Mouse (Mus musculus) lung, embryonic 16.5 days (tissue): ENCODE results near the gene Yjefn3. TPM values are rescaled to one million over a fixed set of nuclear protein-coding genes. Genes with fewer than 3 reads are reported as not detected.

Experiments used
- ATAC-seq: fragments of 200-750 bp; cut with Nextera tagmentation; 2 replicates; pipeline ENCODE4 v1.8.0; 2017; ENCODE audit warnings: low read depth, mild to moderate bottlenecking, moderate library complexity
- H3K27ac ChIP-seq: fragments of 300-500 bp; sonication (generic); 2 replicates; pipeline ENCODE4 v1.5.1; 2014; ENCODE audit warnings: mild to moderate bottlenecking, control low read depth, low read length
- H3K27me3 ChIP-seq: fragments of 300-500 bp; sonication (generic); 2 replicates; pipeline ENCODE4 v1.6.1; 2014; ENCODE audit warnings: low read depth, low read length, mixed read lengths; ENCODE audit not compliant: control insufficient read depth, insufficient read depth
- H3K36me3 ChIP-seq: fragments of 300-500 bp; sonication (generic); 2 replicates; pipeline ENCODE4 v1.6.1; 2014; ENCODE audit warnings: low read length; ENCODE audit not compliant: control insufficient read depth, insufficient read depth
- H3K4me1 ChIP-seq: fragments of 300-500 bp; sonication (generic); replicated peaks from 2 replicates; pipeline ENCODE4 v1.6.1; 2014; ENCODE audit warnings: low read length, mixed read lengths; ENCODE audit not compliant: control insufficient read depth, insufficient read depth
- H3K4me2 ChIP-seq: fragments of 300-500 bp; sonication (generic); 2 replicates; pipeline ENCODE4 v1.6.1; 2014; ENCODE audit warnings: low read depth, low read length, control low read depth
- H3K4me3 ChIP-seq: fragments of 300-500 bp; sonication (generic); 2 replicates; pipeline ENCODE4 v1.5.1; 2014; ENCODE audit warnings: mild to moderate bottlenecking, low read length, control low read depth
- H3K9ac ChIP-seq: fragments of 300-500 bp; sonication (generic); 2 replicates; pipeline ENCODE4 v1.6.1; 2014; ENCODE audit warnings: low read length, control low read depth
- H3K9me3 ChIP-seq: fragments of 300-500 bp; sonication (generic); 2 replicates; pipeline ENCODE4 v1.6.1; 2016; ENCODE audit warnings: low read length; ENCODE audit not compliant: control insufficient read depth
- WGBS: fragments of 180-500 bp; shearing (Covaris S2); extraction: QIAGEN DNeasy Blood & Tissue Kit; methylation state at CpG from one replicate; pipeline ENCODE4 v1.1.7; 2014; 5-methylcytosine and 5-hydroxymethylcytosine counted together
- polyA plus RNA-seq: library from polyadenylated mRNA; unstranded; fragments of >200 nt; fragmentation: Nextera tagmentation; extraction: Ambion mirVana; gene quantifications from 2 replicates; pipeline ENCODE4 v1.2.1, GENCODE M21; 2015

Yjefn3 gene
- polyA plus RNA-seq, 1 experiment from 2014 or later: 4.1 TPM

GRCm38 (mm10) chr8:69877396-69877795 lies 25.1 kb downstream of the Yjefn3 start:
- Histone ChIP-seq H3K4me3 (no peak overlapping the region), H3K4me1 (peaks cover 1% of the 10 kb centered on the region; the same call in 1 of the 2 replicates), H3K27ac (no peak overlapping the region), H3K36me3 (no peaks in the 10 kb centered on the region), H3K9ac (no peak overlapping the region), H3K9me3 (peaks cover 2% of the 10 kb centered on the region; the same call in 1 of the 2 replicates), H3K27me3 (peaks cover 45% of the 10 kb centered on the region), H3K4me2 (no peak overlapping the region)
- ATAC-seq: no peak
- WGBS: 81% methylated on average over 4 of the region's 4 CpGs

- H3K27ac ChIP-seq: no peak overlapping the region
- peaks cover 2% of the 10 kb centered on the region; the same call in 1 of the 2 replicates for H3K9me3 ChIP-seq
- H3K27me3 ChIP-seq: peaks cover 40% of the 10 kb centered on the region
- no peak overlapping the region for H3K9ac ChIP-seq
- 63% methylated on average over 10 of the region's 10 CpGs for WGBS
- H3K4me1 ChIP-seq: no peaks in the 10 kb centered on the region; the same call in 1 of the 2 replicates
- H3K36me3 ChIP-seq: no peaks in the 10 kb centered on the region
- no peak for ATAC-seq
- no peak overlapping the region for H3K4me3 ChIP-seq
- H3K4me2 ChIP-seq: no peak overlapping the region
These were observed 25.5 kb downstream of the Yjefn3 start for GRCm38 (mm10) chr8:69876967-69877366.

- Histone ChIP-seq H3K4me2 (no peak overlapping the region), H3K36me3 (no peaks in the 10 kb centered on the region), H3K4me3 (no peak overlapping the region), H3K4me1 (no peaks in the 10 kb centered on the region), H3K27me3 (peaks cover 32% of the 10 kb centered on the region), H3K9me3 (no peaks in the 10 kb centered on the region), H3K27ac (no peak overlapping the region), H3K9ac (no peak overlapping the region)
- WGBS: 41% methylated on average over 10 of the region's 10 CpGs
- no peak for ATAC-seq
These were observed 26.4 kb downstream of the Yjefn3 start for GRCm38 (mm10) chr8:69876097-69876496.

GRCm38 (mm10) chr8:69874654-69875053 lies 27.9 kb downstream of the Yjefn3 start:
- H3K9me3 ChIP-seq: no peaks in the 10 kb centered on the region
- H3K36me3 ChIP-seq: no peaks in the 10 kb centered on the region
- no peak overlapping the region for H3K27ac ChIP-seq
- no peak overlapping the region for H3K4me3 ChIP-seq
- H3K4me2 ChIP-seq: no peak overlapping the region
- peaks cover 17% of the 10 kb centered on the region for H3K27me3 ChIP-seq
- ATAC-seq: no peak
- no peaks in the 10 kb centered on the region for H3K4me1 ChIP-seq
- no peak overlapping the region for H3K9ac ChIP-seq
- WGBS: 77% methylated on average over 13 of the region's 13 CpGs

- Histone ChIP-seq H3K9ac (no peak overlapping the region), H3K36me3 (no peaks in the 10 kb centered on the region), H3K4me2 (no peak overlapping the region), H3K27ac (no peak overlapping the region), H3K4me1 (no peaks in the 10 kb centered on the region), H3K9me3 (no peaks in the 10 kb centered on the region), H3K4me3 (no peak overlapping the region), H3K27me3 (peaks cover 12% of the 10 kb centered on the region)
- no peak for ATAC-seq
- 9% methylated on average over 9 of the region's 9 CpGs for WGBS
These were observed 28.4 kb downstream of the Yjefn3 start for GRCm38 (mm10) chr8:69874155-69874554.

- Histone ChIP-seq H3K27ac (no peak overlapping the region), H3K4me1 (no peaks in the 10 kb centered on the region), H3K4me2 (no peak overlapping the region), H3K9ac (no peak overlapping the region), H3K4me3 (no peak overlapping the region), H3K36me3 (no peaks in the 10 kb centered on the region), H3K9me3 (no peaks in the 10 kb centered on the region), H3K27me3 (peaks cover 4% of the 10 kb centered on the region; the same call in 1 of the 2 replicates)
- WGBS: 72% methylated on average over 6 of the region's 6 CpGs
- no peak for ATAC-seq
These were observed 31.6 kb downstream of the Yjefn3 start for GRCm38 (mm10) chr8:69870907-69871306.

GRCm38 (mm10) chr8:69870003-69870765 lies 32.3 kb downstream of the Yjefn3 start:
- ATAC-seq: no peak
- WGBS: 77% methylated on average over 11 of the region's 11 CpGs
- Histone ChIP-seq H3K4me1 (no peaks in the 10 kb centered on the region), H3K9me3 (no peaks in the 10 kb centered on the region), H3K9ac (no peak overlapping the region), H3K36me3 (no peaks in the 10 kb centered on the region), H3K27ac (no peak overlapping the region), H3K4me3 (no peak overlapping the region), H3K27me3 (peaks cover 2% of the 10 kb centered on the region; the same call in 1 of the 2 replicates), H3K4me2 (no peak overlapping the region)

GRCm38 (mm10) chr8:69867696-69868326 lies 34.7 kb downstream of the Yjefn3 start:
- H3K36me3 ChIP-seq: no peaks in the 10 kb centered on the region
- no peak overlapping the region for H3K4me2 ChIP-seq
- H3K4me3 ChIP-seq: no peak overlapping the region
- no peak for ATAC-seq
- H3K27ac ChIP-seq: no peak overlapping the region
- H3K9ac ChIP-seq: no peak overlapping the region
- H3K27me3 ChIP-seq: no peaks in the 10 kb centered on the region
- no peaks in the 10 kb centered on the region for H3K9me3 ChIP-seq
- 58% methylated on average over 5 of the region's 5 CpGs for WGBS
- no peaks in the 10 kb centered on the region for H3K4me1 ChIP-seq

GRCm38 (mm10) chr8:69864180-69864579 lies 38.3 kb downstream of the Yjefn3 start:
- WGBS: 65% methylated on average over 5 of the region's 5 CpGs
- H3K9me3 ChIP-seq: no peaks in the 10 kb centered on the region

More at GRCm38 (mm10) chr8:69864180-69864579, 38.3 kb downstream of the Yjefn3 start:
- no peak overlapping the region for H3K9ac ChIP-seq
- H3K4me3 ChIP-seq: no peak overlapping the region
- no peak for ATAC-seq
- no peaks in the 10 kb centered on the region for H3K36me3 ChIP-seq
- H3K4me1 ChIP-seq: no peaks in the 10 kb centered on the region
- no peak overlapping the region for H3K4me2 ChIP-seq
- H3K27me3 ChIP-seq: no peaks in the 10 kb centered on the region
- no peak overlapping the region for H3K27ac ChIP-seq
